Mouse (Mus musculus) kidney, embryonic 16.5 days (tissue): ENCODE data around the gene Cmya5. TPM values are rescaled to one million over a fixed set of nuclear protein-coding genes. Genes with fewer than 3 reads are reported as not detected.

ENCODE experiments used
- ATAC-seq: fragments of 200-750 bp; cut with Nextera tagmentation; 2 replicates; pipeline ENCODE4 v1.8.0; 2017; ENCODE audit warnings: moderate TSS enrichment; ENCODE audit not compliant: low FRiP score, low TSS enrichment
- H3K27ac ChIP-seq: fragments of 300-500 bp; sonication (generic); 2 replicates; pipeline ENCODE4 v1.5.1; 2014; ENCODE audit warnings: low read length
- H3K27me3 ChIP-seq: fragments of 300-500 bp; sonication (generic); 2 replicates; pipeline ENCODE4 v1.6.1; 2014; ENCODE audit warnings: low read length, control low read depth, mixed read lengths; ENCODE audit not compliant: insufficient read depth
- H3K36me3 ChIP-seq: fragments of 300-500 bp; sonication (generic); 2 replicates; pipeline ENCODE4 v1.6.1; 2014; ENCODE audit warnings: low read length, control low read depth, mixed read lengths; ENCODE audit not compliant: insufficient read depth
- H3K4me1 ChIP-seq: fragments of 300-500 bp; sonication (generic); 2 replicates; pipeline ENCODE4 v1.6.1; 2014; ENCODE audit warnings: low read length, control low read depth, mixed read lengths; ENCODE audit not compliant: insufficient read depth
- H3K4me2 ChIP-seq: fragments of 300-500 bp; sonication (generic); replicated peaks from 2 replicates; pipeline ENCODE4 v1.6.1; 2014; ENCODE audit warnings: low read depth, low read length
- H3K4me3 ChIP-seq: fragments of 300-500 bp; sonication (generic); 2 replicates; pipeline ENCODE4 v1.5.1; 2014; ENCODE audit warnings: mild to moderate bottlenecking, low read length
- H3K9ac ChIP-seq: fragments of 300-500 bp; sonication (generic); replicated peaks from 2 replicates; pipeline ENCODE4 v1.6.1; 2014; ENCODE audit warnings: low read length
- H3K9me3 ChIP-seq: fragments of 300-500 bp; sonication (generic); 2 replicates; pipeline ENCODE4 v1.6.1; 2016; ENCODE audit warnings: low read length, control low read depth
- WGBS: fragments of 180-500 bp; shearing (Covaris S2); extraction: QIAGEN DNeasy Blood & Tissue Kit; methylation state at CpG from one replicate; pipeline ENCODE4 v1.1.7; 2014; 5-methylcytosine and 5-hydroxymethylcytosine counted together
- polyA plus RNA-seq: library from polyadenylated mRNA; unstranded; fragments of >200 nt; fragmentation: Nextera tagmentation; extraction: Ambion mirVana; gene quantifications from 2 replicates; pipeline ENCODE4 v1.2.1, GENCODE M21; 2015

Cmya5 gene
- polyA plus RNA-seq, 1 experiment from 2014 or later = 0.11 TPM

GRCm38 (mm10) chr13:93128961-93129360 lies 15.6 kb downstream of the Cmya5 start:
- Histone ChIP-seq H3K9ac (no peak overlapping the region), H3K4me3 (no peak overlapping the region), H3K27me3 (no peaks in the 10 kb centered on the region), H3K27ac (no peak overlapping the region), H3K4me1 (no peaks in the 10 kb centered on the region), H3K4me2 (no peak overlapping the region), H3K9me3 (no peaks in the 10 kb centered on the region), H3K36me3 (no peaks in the 10 kb centered on the region)
- ATAC-seq = no peak
- WGBS = 88% methylated on average over 5 of the region's 5 CpGs

GRCm38 (mm10) chr13:93128111-93128860 lies 16.2 kb downstream of the Cmya5 start:
- Histone ChIP-seq H3K27me3 (no peaks in the 10 kb centered on the region), H3K4me1 (no peaks in the 10 kb centered on the region), H3K27ac (no peak overlapping the region), H3K9me3 (no peaks in the 10 kb centered on the region), H3K36me3 (no peaks in the 10 kb centered on the region), H3K9ac (no peak overlapping the region), H3K4me3 (no peak overlapping the region), H3K4me2 (no peak overlapping the region)
- no peak for ATAC-seq
- 75% methylated on average over 8 of the region's 8 CpGs for WGBS

- 96% methylated on average over 9 of the region's 9 CpGs for WGBS
- Histone ChIP-seq H3K9me3 (no peaks in the 10 kb centered on the region), H3K4me3 (no peak overlapping the region), H3K27me3 (no peaks in the 10 kb centered on the region), H3K36me3 (no peaks in the 10 kb centered on the region), H3K4me2 (no peak overlapping the region), H3K4me1 (no peaks in the 10 kb centered on the region), H3K27ac (no peak overlapping the region), H3K9ac (no peak overlapping the region)
- ATAC-seq = no peak
Measured at GRCm38 (mm10) chr13:93122321-93122720, 22.2 kb downstream of the Cmya5 start.

- H3K4me1 ChIP-seq = no peaks in the 10 kb centered on the region
Measured at GRCm38 (mm10) chr13:93117241-93117640, 27.3 kb downstream of the Cmya5 start.

GRCm38 (mm10) chr13:93102340-93103090 lies 42.0 kb downstream of the Cmya5 start:
- no peak for ATAC-seq

More at GRCm38 (mm10) chr13:93117241-93117640, 27.3 kb downstream of the Cmya5 start:
- no peaks in the 10 kb centered on the region for H3K27me3 ChIP-seq
- no peak overlapping the region for H3K4me3 ChIP-seq
- no peak overlapping the region; the same call in 1 of the 2 replicates for H3K27ac ChIP-seq
- 70% methylated on average over 7 of the region's 7 CpGs for WGBS
- H3K36me3 ChIP-seq = no peaks in the 10 kb centered on the region
- ATAC-seq = no peak
- no peak overlapping the region for H3K4me2 ChIP-seq
- no peak overlapping the region for H3K9ac ChIP-seq
- H3K9me3 ChIP-seq = no peaks in the 10 kb centered on the region

GRCm38 (mm10) chr13:93098596-93098995 lies 45.9 kb downstream of the Cmya5 start:
- no peaks in the 10 kb centered on the region for H3K36me3 ChIP-seq
- H3K4me2 ChIP-seq = no peak overlapping the region
- H3K27me3 ChIP-seq = no peaks in the 10 kb centered on the region
- H3K27ac ChIP-seq = no peak overlapping the region
- WGBS = 90% methylated on average over 3 of the region's 3 CpGs
- H3K9ac ChIP-seq = no peak overlapping the region
- no peak overlapping the region for H3K4me3 ChIP-seq
- no peak for ATAC-seq
- H3K4me1 ChIP-seq = no peaks in the 10 kb centered on the region
- no peaks in the 10 kb centered on the region for H3K9me3 ChIP-seq

More at GRCm38 (mm10) chr13:93102340-93103090, 42.0 kb downstream of the Cmya5 start:
- Histone ChIP-seq H3K4me3 (no peak overlapping the region), H3K4me2 (no peak overlapping the region), H3K9me3 (no peaks in the 10 kb centered on the region), H3K27ac (no peak overlapping the region), H3K27me3 (no peaks in the 10 kb centered on the region), H3K4me1 (no peaks in the 10 kb centered on the region), H3K9ac (no peak overlapping the region), H3K36me3 (no peaks in the 10 kb centered on the region)
- 79% methylated on average over 4 of the region's 4 CpGs for WGBS

GRCm38 (mm10) chr13:93096643-93097042 lies 47.9 kb downstream of the Cmya5 start:
- no peak overlapping the region for H3K27ac ChIP-seq
- H3K4me1 ChIP-seq = no peaks in the 10 kb centered on the region
- H3K9ac ChIP-seq = no peak overlapping the region
- ATAC-seq = no peak
- 89% methylated on average over 6 of the region's 6 CpGs for WGBS
- H3K4me3 ChIP-seq = no peak overlapping the region
- no peaks in the 10 kb centered on the region for H3K27me3 ChIP-seq
- no peaks in the 10 kb centered on the region for H3K9me3 ChIP-seq
- H3K4me2 ChIP-seq = no peak overlapping the region
- H3K36me3 ChIP-seq = no peaks in the 10 kb centered on the region

GRCm38 (mm10) chr13:93095097-93095791 lies 49.3 kb downstream of the Cmya5 start:
- Histone ChIP-seq H3K9ac (no peak overlapping the region), H3K4me2 (no peak overlapping the region), H3K27ac (no peak overlapping the region), H3K4me3 (no peak overlapping the region), H3K36me3 (no peaks in the 10 kb centered on the region), H3K27me3 (no peaks in the 10 kb centered on the region), H3K4me1 (no peaks in the 10 kb centered on the region), H3K9me3 (no peaks in the 10 kb centered on the region)
- 90% methylated on average over 15 of the region's 15 CpGs for whole genome bisulfite sequencing
- ATAC-seq = no peak

GRCm38 (mm10) chr13:93094204-93094935 lies 50.2 kb downstream of the Cmya5 start:
- Histone ChIP-seq H3K9me3 (no peaks in the 10 kb centered on the region), H3K4me2 (no peak overlapping the region), H3K9ac (no peak overlapping the region), H3K4me3 (no peak overlapping the region), H3K27me3 (no peaks in the 10 kb centered on the region), H3K36me3 (no peaks in the 10 kb centered on the region), H3K27ac (no peak overlapping the region), H3K4me1 (no peaks in the 10 kb centered on the region)
- WGBS = 78% methylated on average over 10 of the region's 10 CpGs
- no peak for ATAC-seq
